Mouse (Mus musculus) neural tube, embryonic 13.5 days (tissue): Measurements from ENCODE around the gene Trmt44. TPM values are rescaled to one million over a fixed set of nuclear protein-coding genes. Genes with fewer than 3 reads are reported as not detected.

ENCODE experiments used
- ATAC-seq: fragments of 200-750 bp; cut with Nextera tagmentation; 2 replicates; pipeline ENCODE4 v1.8.0; 2017; ENCODE audit warnings: low read depth, mild to moderate bottlenecking, moderate TSS enrichment, moderate library complexity
- H3K27ac ChIP-seq: fragments of 300-500 bp; sonication (generic); replicated peaks from 2 replicates; pipeline ENCODE4 v1.5.1; 2015; ENCODE audit warnings: moderate library complexity, mild to moderate bottlenecking, inconsistent platforms
- H3K27me3 ChIP-seq: fragments of 300-500 bp; sonication (generic); 2 replicates; pipeline ENCODE4 v1.6.1; 2015; ENCODE audit warnings: mild to moderate bottlenecking, inconsistent platforms
- H3K36me3 ChIP-seq: fragments of 300-500 bp; sonication (generic); 2 replicates; pipeline ENCODE4 v1.6.1; 2015; ENCODE audit warnings: mild to moderate bottlenecking, inconsistent platforms
- H3K4me1 ChIP-seq: fragments of 300-500 bp; sonication (generic); replicated peaks from 2 replicates; pipeline ENCODE4 v1.6.1; 2015; ENCODE audit warnings: inconsistent platforms
- H3K4me2 ChIP-seq: fragments of 300-500 bp; sonication (generic); 2 replicates; pipeline ENCODE4 v1.6.1; 2015; ENCODE audit warnings: inconsistent platforms, mild to moderate bottlenecking, moderate library complexity
- H3K4me3 ChIP-seq: fragments of 300-500 bp; sonication (generic); 2 replicates; pipeline ENCODE4 v1.5.1; 2015; ENCODE audit warnings: mild to moderate bottlenecking, inconsistent platforms
- H3K9ac ChIP-seq: fragments of 300-500 bp; sonication (generic); 2 replicates; pipeline ENCODE4 v1.6.1; 2015; ENCODE audit warnings: moderate library complexity, mild to moderate bottlenecking, inconsistent platforms
- H3K9me3 ChIP-seq: fragments of 300-500 bp; sonication (generic); 2 replicates; pipeline ENCODE4 v1.6.1; 2016; ENCODE audit warnings: inconsistent platforms
- WGBS: fragments of 180-500 bp; shearing (Covaris S2); methylation state at CpG from one replicate; pipeline ENCODE4 v1.1.7; 2015; 5-methylcytosine and 5-hydroxymethylcytosine counted together
- polyA plus RNA-seq: library from polyadenylated mRNA; unstranded; fragments of >200 nt; fragmentation: Nextera tagmentation; extraction: Ambion mirVana; gene quantifications from 2 replicates; pipeline ENCODE4 v1.2.1, GENCODE M21; 2015

Gene Trmt44
- 6.2 and 6.8 TPM in 2 replicates for polyA plus RNA-seq

DNA sequence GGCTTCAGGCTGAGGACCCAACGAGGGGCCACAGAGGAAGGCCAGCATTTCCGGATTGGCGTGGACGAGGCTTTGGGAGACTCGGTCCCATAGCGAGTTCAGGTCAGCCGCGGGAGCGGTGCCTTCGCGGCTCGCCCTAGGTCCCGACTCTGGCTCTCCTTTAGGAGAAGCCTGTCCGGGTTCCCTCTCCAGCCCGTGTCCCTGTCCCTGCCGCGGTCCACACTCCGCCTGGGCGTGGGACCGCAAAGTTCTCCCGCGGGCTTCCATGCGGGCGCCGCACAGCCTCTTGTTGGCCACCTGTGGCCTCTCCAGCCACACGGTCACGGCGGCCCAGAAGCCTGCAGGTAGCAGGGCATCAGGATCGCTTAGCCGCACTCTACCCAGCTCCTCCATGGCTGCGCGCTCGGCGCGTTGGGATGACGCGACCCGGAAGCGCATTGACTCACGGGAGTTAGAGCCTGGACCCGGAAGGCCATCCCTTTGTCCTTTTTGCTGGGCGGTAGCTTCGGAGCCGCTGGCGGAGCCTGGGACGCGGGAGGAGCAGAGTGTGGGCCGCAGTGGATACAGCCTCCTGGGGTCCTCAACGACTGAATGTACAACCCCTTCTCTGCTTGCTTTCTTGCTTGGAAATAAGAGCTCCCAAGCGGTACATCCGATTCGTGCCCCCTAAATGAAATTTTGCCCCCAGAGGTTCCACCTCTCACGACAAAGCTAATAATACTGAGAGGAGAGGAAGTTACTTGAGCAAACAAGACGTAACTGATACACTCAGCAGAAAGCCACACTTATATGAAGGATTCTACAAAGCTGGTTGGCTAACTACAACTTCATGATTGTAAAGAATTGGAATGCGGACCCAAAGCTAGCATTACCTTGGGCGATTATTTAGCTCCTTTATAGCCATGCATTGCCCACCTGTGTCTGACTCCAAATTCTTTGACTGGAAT lies at the start of gene Trmt44:
Trmt44 (minus strand) TSS at position 418 of the 947 bp plus-strand sequence.
- H3K27me3 ChIP-seq: peaks cover 16% of the 10 kb centered on the region; the same call in 1 of the 2 replicates
- peak within 1 kb of the TSS; percentile 91 for H3K27ac ChIP-seq
- peak within 1 kb of the TSS; percentile 76 for H3K4me3 ChIP-seq
- H3K4me2 ChIP-seq: peak within 1 kb of the TSS; percentile 89
- peaks cover 34% of the 10 kb centered on the region for H3K36me3 ChIP-seq
- ATAC-seq: peak; percentile 96
- 3% methylated on average over 56 of the region's 56 CpGs for WGBS
- H3K9ac ChIP-seq: peak within 1 kb of the TSS; percentile 82
- H3K4me1 ChIP-seq: peaks cover 14% of the 10 kb centered on the region
- H3K9me3 ChIP-seq: no peaks in the 10 kb centered on the region

DNA sequence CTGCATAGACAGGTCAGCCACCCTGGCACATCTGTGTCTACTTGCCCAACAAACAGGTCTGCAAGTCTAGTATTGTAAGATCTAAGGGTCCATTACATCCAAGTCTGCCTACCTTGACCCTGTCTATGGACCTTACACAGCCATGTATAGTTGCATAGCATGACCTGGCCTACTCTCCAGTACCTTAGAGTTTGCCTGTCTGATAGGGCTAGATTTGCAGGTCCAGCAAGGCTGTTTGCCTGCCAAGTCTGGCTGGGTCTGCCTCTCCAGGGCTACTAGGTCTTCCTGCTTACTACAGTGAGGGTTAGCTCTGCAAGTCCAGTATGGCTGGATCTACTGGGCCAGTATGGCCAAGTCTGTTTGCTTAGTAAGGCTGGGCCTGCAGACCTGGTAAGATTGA lies 49.0 kb upstream of the Trmt44 start:
- H3K27me3 ChIP-seq: no peaks in the 10 kb centered on the region
- no peaks in the 10 kb centered on the region for H3K9me3 ChIP-seq
- H3K9ac ChIP-seq: no peak overlapping the region
- H3K4me2 ChIP-seq: no peak overlapping the region
- no peaks in the 10 kb centered on the region for H3K36me3 ChIP-seq
- H3K4me3 ChIP-seq: no peak overlapping the region
- ATAC-seq: no peak
- no peak overlapping the region for H3K27ac ChIP-seq
- H3K4me1 ChIP-seq: peaks cover 8% of the 10 kb centered on the region; the same call in 1 of the 2 replicates

DNA sequence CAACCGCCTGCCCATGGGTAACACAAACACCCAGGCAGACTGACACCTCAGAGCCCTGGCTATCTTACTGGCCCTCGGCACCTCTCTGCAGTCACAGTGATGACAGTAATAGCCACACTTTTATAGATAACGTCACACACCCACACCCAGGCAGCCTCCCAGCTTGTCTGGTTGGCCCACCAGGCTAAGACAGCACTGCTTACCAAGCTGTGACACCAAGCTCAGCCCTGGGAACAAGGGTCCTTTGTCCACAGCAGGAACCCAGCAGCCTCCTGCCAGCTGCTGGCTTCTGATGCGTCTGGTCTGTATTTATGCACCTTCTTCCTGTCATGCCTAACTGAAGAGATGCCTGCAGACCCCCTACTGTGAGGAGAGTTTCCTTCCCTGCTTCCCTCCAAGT lies 46.2 kb upstream of the Trmt44 start:
- no peak for ATAC-seq
- H3K36me3 ChIP-seq: no peaks in the 10 kb centered on the region
- WGBS: 44% methylated on average over 4 of the region's 4 CpGs
- H3K9me3 ChIP-seq: no peaks in the 10 kb centered on the region
- H3K27me3 ChIP-seq: no peaks in the 10 kb centered on the region
- no peak overlapping the region for H3K9ac ChIP-seq
- no peak overlapping the region for H3K27ac ChIP-seq
- no peak overlapping the region for H3K4me3 ChIP-seq
- no peak overlapping the region for H3K4me2 ChIP-seq
- peaks cover 22% of the 10 kb centered on the region for H3K4me1 ChIP-seq

DNA sequence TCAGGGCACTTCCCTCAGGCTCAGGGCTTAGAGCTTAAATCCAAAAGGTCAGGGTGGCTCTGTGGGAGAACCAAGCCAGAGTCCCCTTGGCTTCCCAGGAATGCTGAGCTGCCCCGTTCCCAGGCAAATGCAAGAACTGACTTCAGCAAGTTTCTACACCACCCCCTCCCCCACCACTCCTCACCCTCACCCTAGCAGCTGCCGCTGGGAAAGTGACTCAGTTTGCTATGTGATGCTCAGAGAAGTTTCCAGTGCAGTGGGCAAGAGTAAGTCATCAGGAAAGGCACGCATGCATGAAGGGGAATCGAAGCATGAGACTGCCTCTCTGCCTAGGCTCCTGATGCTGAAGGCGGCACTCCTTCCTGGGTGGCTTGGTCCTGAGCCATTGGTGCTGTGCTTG lies 42.1 kb upstream of the Trmt44 start:
- WGBS: 55% methylated on average over 5 of the region's 5 CpGs
- Histone ChIP-seq H3K27me3 (no peaks in the 10 kb centered on the region), H3K4me1 (peaks cover 22% of the 10 kb centered on the region), H3K9me3 (no peaks in the 10 kb centered on the region), H3K27ac (no peak overlapping the region), H3K9ac (no peak overlapping the region), H3K4me2 (no peak overlapping the region), H3K4me3 (no peak overlapping the region), H3K36me3 (0 out of 2 replicates have a peak, but pooled peaks cover 10% of the 10 kb centered on the region)
- ATAC-seq: no peak

DNA sequence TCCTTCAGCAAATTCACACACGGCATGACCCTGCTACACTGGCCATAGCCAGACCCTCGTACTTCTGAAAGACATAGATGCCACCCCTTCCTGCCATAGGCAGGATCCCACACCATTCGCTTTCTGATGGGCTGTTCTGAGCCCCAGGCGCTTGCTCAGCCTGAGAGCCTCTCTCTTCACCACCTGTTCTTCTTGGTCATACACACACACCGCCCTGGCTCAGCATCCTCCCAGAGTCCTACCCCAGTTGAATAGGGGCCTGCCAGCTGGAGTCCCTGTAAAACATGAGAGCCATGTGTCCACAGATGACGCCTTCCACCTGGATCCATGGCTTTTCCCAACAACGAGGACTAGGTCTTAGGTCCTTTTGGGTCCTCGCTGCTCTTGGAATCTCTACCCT lies 37.9 kb upstream of the Trmt44 start:
- Histone ChIP-seq H3K4me2 (no peak overlapping the region), H3K27ac (no peak overlapping the region), H3K4me1 (peaks cover 36% of the 10 kb centered on the region), H3K9ac (no peak overlapping the region), H3K4me3 (no peak overlapping the region), H3K36me3 (0 out of 2 replicates have a peak, but pooled peaks cover 17% of the 10 kb centered on the region), H3K9me3 (no peaks in the 10 kb centered on the region), H3K27me3 (no peaks in the 10 kb centered on the region)
- no peak for ATAC-seq
- 84% methylated on average over 8 of the region's 8 CpGs for WGBS

DNA sequence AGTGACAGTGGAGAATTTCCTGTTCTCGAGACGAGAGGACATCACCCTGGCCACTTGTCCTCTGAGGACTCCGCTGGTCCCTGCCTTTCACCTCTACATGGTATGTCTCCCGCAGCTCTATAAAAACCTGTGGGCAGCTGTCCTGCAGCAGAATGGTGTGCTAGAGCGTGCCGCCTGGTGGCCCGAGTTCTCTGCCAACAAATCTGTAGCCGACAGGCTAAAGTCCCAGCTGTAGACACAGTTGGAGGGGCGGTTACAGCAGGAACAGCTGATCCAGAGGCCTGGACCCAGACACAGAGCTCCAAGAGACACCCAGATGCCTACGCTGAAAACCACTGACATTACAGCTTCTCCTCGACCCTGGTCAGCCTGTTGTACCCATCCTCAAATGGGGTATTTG lies 37.0 kb upstream of the Trmt44 start:
- no peak overlapping the region for H3K9ac ChIP-seq
- H3K27ac ChIP-seq: no peak overlapping the region
- WGBS: 78% methylated on average over 11 of the region's 11 CpGs
- no peak overlapping the region for H3K4me2 ChIP-seq
- ATAC-seq: no peak
- H3K9me3 ChIP-seq: no peaks in the 10 kb centered on the region
- 0 out of 2 replicates have a peak, but pooled peaks cover 17% of the 10 kb centered on the region for H3K36me3 ChIP-seq
- peaks cover 33% of the 10 kb centered on the region for H3K4me1 ChIP-seq
- no peak overlapping the region for H3K4me3 ChIP-seq
- no peaks in the 10 kb centered on the region for H3K27me3 ChIP-seq

DNA sequence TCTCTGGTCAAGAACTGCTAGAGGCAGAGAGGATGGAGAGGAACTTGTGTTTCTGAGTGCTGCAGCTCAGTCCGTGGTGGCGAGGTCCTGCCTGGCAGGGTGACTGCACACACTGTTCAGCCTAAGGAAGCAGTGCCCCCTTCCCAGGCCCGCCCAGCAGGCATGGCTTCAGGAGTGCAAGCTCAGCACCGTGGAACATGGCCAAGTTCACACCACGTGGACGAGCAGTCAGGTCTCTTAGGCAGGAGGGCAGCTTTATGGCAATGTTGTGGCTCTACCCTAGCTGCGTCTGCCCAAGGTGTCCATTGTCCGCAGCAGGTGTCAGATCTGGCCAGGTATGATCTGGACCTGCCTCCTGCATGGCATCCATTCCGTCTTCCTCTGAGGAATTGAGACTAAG lies 36.3 kb upstream of the Trmt44 start:
- 87% methylated on average over 9 of the region's 9 CpGs for WGBS

DNA sequence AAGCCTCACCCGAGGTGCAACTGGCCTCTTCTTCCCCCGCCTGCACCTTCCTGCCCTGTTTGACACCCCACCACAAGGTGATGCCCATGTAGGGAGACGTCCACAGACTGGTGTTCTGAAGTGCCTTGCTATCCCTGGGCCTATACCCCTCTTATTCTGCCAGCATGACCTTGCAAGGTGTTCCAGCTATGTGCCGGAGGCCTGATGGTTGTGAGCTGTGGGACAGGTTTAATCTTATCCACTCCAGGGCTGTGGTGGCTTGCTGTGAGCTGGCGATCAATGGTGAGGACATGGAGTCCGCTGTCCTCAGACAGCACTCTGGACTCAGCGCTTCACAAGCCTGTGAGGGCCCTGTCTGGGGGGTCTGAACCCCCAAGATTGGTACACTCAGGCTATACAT lies 35.5 kb upstream of the Trmt44 start:
- no peak for ATAC-seq
- Histone ChIP-seq H3K9ac (no peak overlapping the region), H3K36me3 (peaks cover 23% of the 10 kb centered on the region), H3K4me1 (peaks cover 30% of the 10 kb centered on the region), H3K4me3 (no peak overlapping the region), H3K4me2 (no peak overlapping the region), H3K9me3 (no peaks in the 10 kb centered on the region), H3K27me3 (no peaks in the 10 kb centered on the region), H3K27ac (no peak overlapping the region)
- WGBS: 94% methylated on average over 7 of the region's 7 CpGs

More for the DNA sequence above, 36.3 kb upstream of the Trmt44 start:
- Histone ChIP-seq H3K27me3 (no peaks in the 10 kb centered on the region), H3K27ac (no peak overlapping the region), H3K9ac (no peak overlapping the region), H3K4me1 (peaks cover 30% of the 10 kb centered on the region), H3K9me3 (no peaks in the 10 kb centered on the region), H3K4me2 (no peak overlapping the region), H3K36me3 (0 out of 2 replicates have a peak, but pooled peaks cover 17% of the 10 kb centered on the region), H3K4me3 (no peak overlapping the region)
- no peak for ATAC-seq

DNA sequence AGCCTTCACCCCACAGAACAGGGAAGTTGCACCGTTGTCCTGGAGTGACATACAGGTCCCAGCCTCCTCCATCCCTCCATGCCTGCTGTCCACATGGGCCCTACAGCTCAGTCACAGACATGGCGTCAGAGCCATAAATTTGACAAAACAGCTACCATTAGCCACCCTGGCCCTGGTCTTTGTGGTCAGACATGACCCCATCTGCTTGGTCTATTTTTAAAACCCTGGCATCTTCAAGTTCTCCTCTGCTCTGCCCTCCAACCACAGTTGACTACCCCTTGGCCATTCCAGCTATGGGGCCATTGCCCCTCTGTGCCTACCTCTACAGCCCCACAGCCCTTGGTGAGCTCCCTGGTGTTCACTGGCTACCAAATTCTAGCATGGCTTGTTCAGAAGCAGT lies 35.1 kb upstream of the Trmt44 start:
- ATAC-seq: no peak
- Histone ChIP-seq H3K27ac (no peak overlapping the region), H3K9me3 (no peaks in the 10 kb centered on the region), H3K27me3 (no peaks in the 10 kb centered on the region), H3K9ac (no peak overlapping the region), H3K4me2 (no peak overlapping the region), H3K4me3 (no peak overlapping the region), H3K4me1 (peaks cover 30% of the 10 kb centered on the region), H3K36me3 (peaks cover 28% of the 10 kb centered on the region)
- 60% methylated on average over 2 of the region's 2 CpGs for WGBS

DNA sequence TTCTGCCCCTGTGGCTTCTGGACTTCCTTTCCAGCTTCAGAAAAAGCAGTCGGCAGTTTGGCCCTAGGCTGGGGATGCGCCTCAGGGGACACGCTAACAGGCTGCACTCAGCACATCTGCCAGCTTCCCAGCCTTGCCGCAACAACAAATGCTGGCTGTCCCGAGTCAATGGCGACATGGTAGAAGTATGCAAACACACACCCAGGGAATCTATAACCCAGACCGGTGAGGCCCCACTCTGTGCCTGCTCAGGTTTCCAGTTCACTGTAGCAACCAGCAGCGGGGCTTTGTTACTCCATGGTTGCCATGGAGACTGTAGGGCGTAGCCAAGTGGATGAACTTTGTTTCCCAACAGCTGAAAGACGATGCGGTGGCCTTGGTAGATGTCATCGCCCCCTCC lies 34.5 kb upstream of the Trmt44 start:
- peak; percentile 41 for ATAC-seq
- Histone ChIP-seq H3K27me3 (no peaks in the 10 kb centered on the region), H3K4me3 (no peak overlapping the region), H3K27ac (peak overlapping the region; percentile 28; the same call in 1 of the 2 replicates), H3K4me2 (no peak overlapping the region), H3K9me3 (no peaks in the 10 kb centered on the region), H3K4me1 (peaks cover 30% of the 10 kb centered on the region), H3K36me3 (peaks cover 33% of the 10 kb centered on the region), H3K9ac (0 out of 2 replicates have a peak overlapping the region, but pooled peaks have one; percentile 17)
- 6% methylated on average over 12 of the region's 12 CpGs for WGBS

DNA sequence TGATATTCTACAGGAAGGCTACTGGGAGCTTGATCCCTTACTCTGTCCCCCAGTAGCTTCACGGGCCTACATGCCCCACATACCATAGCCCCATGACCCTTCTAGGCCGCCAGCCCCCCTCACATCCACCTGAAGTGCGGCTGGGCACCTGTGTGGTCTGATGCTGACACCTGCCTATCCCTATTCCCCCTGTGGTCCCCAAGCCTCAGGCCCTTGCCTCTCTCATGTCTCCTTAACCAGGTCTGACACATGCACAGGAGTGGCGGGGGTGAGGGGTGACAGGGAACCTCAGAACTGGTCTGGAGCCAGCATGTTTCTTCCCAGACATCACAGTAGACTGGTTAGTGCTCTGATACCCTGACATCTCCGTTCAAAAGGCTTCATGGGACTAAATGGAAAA lies 33.7 kb upstream of the Trmt44 start:
- ATAC-seq: no peak
- Histone ChIP-seq H3K9me3 (no peaks in the 10 kb centered on the region), H3K4me3 (no peak overlapping the region), H3K27me3 (no peaks in the 10 kb centered on the region), H3K4me2 (no peak overlapping the region), H3K4me1 (peaks cover 30% of the 10 kb centered on the region), H3K36me3 (peaks cover 38% of the 10 kb centered on the region), H3K27ac (0 out of 2 replicates have a peak overlapping the region, but pooled peaks have one; percentile 28), H3K9ac (0 out of 2 replicates have a peak overlapping the region, but pooled peaks have one; percentile 17)
- 82% methylated on average over 5 of the region's 5 CpGs for WGBS

DNA sequence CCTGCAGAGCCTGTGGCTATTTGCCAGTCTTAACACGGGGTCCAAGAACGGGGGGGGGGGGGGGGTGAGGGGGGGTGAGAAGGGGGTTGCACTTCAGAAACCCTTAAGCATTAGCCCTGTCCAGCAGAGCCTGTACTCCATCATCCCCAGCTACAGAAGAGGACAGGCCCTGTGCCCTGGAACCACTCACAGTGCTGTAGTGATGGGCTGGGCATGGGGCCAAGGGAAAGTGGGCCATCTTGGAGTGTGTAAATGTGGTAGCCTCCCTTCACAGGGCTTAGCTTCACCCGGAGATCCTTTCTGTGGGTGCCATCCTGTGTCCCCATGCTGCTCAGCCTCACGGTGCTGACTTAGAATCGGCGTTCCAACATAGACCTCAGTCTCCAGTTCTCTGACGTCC lies 32.9 kb upstream of the Trmt44 start:
- Histone ChIP-seq H3K4me2 (no peak overlapping the region), H3K4me3 (no peak overlapping the region), H3K9ac (no peak overlapping the region), H3K4me1 (peaks cover 30% of the 10 kb centered on the region), H3K27me3 (no peaks in the 10 kb centered on the region), H3K9me3 (no peaks in the 10 kb centered on the region), H3K36me3 (peaks cover 42% of the 10 kb centered on the region), H3K27ac (no peak overlapping the region)
- WGBS: 75% methylated on average over 6 of the region's 7 CpGs
- no peak for ATAC-seq
